Mouse (Mus musculus): ENCODE data around the gene Scarb2.

DNA sequence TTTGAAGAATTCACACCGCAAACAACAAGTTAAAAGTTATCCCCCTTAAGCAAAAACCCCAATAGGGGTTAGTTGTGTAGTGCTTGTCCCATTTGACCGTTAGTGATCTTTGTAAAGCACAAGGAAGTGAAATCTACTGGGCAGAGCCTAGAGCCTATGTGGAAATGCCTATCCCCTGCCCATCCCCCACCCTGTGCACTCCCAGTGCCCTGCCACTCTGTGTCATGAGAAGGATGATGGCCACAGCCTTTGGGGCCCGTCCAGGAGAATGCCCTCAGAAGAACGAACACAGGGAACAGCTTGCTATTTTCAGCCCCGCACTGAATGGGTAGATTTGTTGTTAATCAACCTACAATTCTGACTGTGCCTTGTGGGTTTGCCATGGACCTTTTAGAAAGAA, 65.1 kb downstream of the Scarb2 start:
- TF ChIP-seq CTCF (IDR thresholded peaks at IDR 0.05; ENCODE audit: control insufficient read depth, insufficient read depth, insufficient read length) = no peak
- TF ChIP-seq MAX (IDR thresholded peaks at IDR 0.05) = no peak
- no peak for TF ChIP-seq CEBPB (IDR thresholded peaks at IDR 0.05; ENCODE audit: low read depth)

All from C2C12 (cell line).